Mouse (Mus musculus): ENCODE measurements around the gene Nbr1.
A peak's percentile ranks its signal among the peaks of the same experiment; 100 is the strongest.
"Not testable (repeated sequence)": the region's sequence is repeated elsewhere in the genome, so short reads cannot be mapped to it uniquely, and the experiment has no call there.

Gene Nbr1

GRCm38 (mm10) chr11:101582054-101583035 is 30.4 kb downstream of the Nbr1 start, which contains the start of gene Tmem106a:
Gene Tmem106a (plus strand): TSS chr11:101582242.
- peak; percentile 67 for DNase-seq (ENCODE audit: low spot score)

DNA sequence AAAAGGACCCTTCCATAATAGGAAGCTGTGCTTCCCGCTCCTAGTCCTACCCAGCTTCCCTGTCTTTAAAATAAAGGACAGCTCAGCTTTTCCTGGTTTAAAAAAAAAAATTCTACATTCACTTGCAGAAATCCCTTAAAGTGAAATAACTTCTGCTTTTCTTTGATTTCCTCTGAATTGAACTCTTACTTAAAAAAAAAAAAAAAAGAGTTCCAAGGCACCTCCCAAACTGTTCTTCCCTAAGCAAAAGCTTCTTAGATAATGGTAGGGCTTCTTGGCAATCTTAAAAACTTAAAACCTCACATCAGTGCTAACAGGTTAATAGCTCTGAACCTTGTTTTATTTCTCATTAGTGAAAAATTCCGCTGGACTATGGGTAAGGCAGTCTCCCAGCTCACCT is 31.3 kb downstream of the Nbr1 start:
- no peak for DNase-seq (ENCODE audit: low spot score)

- not testable (repeated sequence) for DNase-seq (ENCODE audit: low spot score)
These were observed 33.1 kb downstream of the Nbr1 start for GRCm38 (mm10) chr11:101585031-101585430.

DNA sequence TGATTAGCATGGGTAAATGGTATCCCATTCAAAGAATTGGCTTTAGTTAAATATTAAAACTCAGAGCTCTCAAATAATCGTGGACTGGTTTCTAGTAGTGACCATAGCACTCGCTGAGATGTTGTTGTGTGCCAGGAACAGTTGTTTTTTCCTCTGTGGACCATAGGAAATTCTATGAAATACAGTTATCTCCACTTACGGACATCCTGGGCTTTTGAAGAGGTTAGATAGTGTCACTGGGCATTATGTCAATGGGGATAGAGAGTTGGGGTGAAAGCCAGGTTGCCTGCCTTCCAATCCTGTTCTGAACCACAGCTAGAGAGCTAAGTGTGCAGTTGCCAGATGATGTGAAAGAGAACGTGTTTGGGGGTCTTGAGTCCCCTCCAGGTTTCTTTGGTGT is 33.9 kb downstream of the Nbr1 start:
- no peak for DNase-seq (ENCODE audit: low spot score)

DNA sequence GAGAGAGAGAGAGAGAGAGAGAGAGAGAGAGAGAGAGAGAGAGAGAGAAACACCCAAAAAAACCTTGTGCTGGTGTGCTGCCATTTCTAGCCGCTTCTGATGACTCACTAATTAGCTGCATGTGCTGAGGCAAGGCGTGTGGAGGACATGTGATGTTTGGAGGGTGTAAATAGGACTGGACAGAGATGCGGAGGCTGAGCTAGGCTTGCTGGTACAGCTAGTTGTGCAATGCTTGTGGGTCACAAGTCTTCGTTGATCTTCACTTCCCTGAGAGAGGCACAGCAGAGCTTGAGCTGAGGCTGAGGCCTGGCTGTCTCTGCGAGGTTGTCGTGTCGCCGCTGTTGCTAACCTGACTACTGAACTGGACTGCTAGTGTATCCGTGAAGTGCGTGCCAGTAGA is 35.7 kb downstream of the Nbr1 start:
- DNase-seq (ENCODE audit: low spot score): no peak

DNA sequence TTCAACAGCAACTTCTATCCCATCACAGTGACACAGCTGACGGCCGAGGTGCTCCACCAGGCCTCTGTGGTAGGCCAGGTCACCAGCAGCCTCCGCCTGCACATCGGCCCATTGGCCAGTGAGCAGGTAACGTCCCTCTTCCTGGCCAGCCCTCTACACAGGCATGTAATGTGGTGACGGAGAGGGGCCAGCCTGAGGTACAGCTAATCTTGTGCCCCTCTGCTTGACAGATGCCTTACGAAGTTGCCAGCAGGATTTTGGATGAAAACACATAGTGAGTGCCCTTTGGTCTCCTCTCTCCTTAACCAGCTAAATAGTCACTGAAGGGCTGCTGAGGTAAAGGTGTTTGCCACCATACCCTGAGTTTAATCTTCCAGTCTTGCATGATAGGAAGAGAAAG is 36.9 kb downstream of the Nbr1 start:
- DNase-seq (ENCODE audit: low spot score): no peak

DNA sequence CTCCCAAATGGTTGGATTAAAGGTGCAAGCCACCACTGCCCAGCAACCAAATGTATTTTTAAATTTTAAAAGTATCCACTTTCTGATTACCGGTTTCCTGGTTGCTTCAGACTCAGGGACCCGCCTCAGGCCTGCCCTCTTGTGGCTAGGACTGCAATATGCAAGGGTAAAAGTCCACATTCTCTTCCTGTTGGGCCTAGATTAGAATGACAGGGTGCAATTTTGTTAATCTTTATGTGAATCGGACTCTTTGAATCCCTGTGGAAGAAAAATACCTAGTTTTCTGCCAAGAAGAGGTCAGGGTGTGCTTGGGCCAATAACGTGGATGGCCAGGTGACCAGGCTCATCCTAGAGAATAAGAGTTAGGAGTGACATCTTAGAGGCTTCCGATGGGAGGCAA is 37.5 kb downstream of the Nbr1 start:
- DNase-seq (ENCODE audit: low spot score): peak; percentile 25

- no peak for DNase-seq (ENCODE audit: low spot score)
These were observed 38.2 kb downstream of the Nbr1 start for GRCm38 (mm10) chr11:101589989-101590624.

GRCm38 (mm10) chr11:101599156-101599555 is 47.2 kb downstream of the Nbr1 start, which contains the start of gene Gm11634:
Gene Gm11634 (minus strand): TSS chr11:101599256.
- no peak for DNase-seq (ENCODE audit: low spot score)

GRCm38 (mm10) chr11:101602491-101602890 is 50.5 kb downstream of the Nbr1 start:
- peak; percentile 56 for DNase-seq (ENCODE audit: low spot score)

DNA sequence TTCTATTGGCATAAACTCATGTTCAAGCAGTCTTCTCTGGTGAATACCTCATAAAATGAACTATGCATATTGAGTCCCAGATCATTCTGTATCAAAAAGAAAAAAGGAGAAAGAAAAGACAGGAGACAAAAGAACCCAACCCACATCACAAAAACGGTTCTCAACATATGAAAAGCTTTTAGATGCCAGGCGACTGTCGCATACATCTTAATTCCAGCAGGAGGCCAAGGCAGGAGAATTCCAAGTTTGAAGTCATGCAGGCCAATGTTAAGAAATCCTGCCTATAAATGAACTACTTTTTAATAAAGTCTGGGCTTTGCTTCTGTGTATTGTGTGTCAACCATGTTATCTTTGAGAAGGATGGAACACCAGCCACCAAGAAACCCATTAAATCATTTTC is 52.2 kb downstream of the Nbr1 start:
- no peak for DNase-seq (ENCODE audit: low spot score)

DNA sequence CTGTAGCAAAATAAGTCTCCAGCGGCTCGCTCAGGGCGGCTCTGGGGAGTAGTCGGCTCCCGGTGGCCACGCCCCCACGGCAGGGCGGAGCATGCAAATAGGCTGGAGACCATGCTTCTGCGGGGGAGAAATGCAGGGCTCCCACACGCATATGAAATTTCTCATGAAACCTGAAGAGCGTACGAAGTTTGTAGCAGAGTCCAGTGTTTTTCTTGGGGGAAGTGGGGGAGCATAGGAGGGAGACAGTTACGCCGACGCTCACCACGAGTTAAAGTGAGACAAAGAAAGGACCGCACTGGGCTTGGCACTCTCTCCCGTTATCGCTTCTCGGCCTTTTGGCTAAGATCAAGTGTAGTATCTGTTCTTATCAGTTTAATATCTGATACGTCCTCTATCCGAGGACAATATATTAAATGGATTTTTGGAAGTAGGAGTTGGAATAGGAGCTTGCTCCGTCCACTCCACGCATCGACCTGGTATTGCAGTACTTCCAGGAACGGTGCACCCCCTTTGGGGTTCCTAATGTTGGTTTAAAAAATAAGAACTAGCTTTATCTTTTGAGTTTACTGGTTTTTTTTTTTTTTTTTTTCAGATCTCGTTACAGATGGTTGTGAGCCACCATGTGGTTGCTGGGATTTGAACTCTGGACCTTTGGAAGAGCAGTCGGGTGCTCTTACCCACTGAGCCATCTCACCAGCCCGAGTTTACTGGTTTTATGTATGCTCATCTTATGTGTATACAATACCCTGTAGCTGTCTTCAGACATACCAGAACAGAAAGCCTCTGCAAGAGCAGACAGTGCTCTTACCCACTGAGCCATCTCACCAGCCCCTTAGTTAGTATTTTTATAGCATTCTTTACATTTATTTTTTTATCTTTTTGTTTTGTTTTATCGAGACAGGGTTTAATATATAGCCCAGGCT is 52.8 kb downstream of the Nbr1 start:
- peak; percentile 79 for DNase-seq (ENCODE audit: low spot score)

GRCm38 (mm10) chr11:101607134-101607533 is 55.2 kb downstream of the Nbr1 start:
- not testable (repeated sequence) for DNase-seq (ENCODE audit: low spot score)

DNA sequence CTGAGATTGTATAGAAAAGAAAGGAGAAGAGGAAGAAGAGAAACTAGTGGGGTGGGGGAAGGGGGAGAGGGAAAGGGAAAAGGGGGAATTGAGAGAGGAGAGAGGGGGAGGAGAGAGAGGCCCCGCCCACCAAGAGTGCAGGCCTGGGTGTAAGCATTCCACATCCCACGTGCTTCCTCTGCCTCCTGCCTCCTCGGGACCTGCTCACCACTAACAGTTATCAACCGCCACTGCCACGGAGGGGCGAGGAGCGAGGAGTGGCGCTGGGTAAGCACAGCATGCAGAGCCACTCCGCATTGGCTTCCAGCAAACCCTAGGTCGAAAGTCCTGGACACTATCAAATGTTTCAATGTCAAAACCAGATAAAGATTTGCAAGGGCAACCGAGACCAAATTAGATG is 58.5 kb downstream of the Nbr1 start:
- no peak for DNase-seq (ENCODE audit: low spot score)

DNA sequence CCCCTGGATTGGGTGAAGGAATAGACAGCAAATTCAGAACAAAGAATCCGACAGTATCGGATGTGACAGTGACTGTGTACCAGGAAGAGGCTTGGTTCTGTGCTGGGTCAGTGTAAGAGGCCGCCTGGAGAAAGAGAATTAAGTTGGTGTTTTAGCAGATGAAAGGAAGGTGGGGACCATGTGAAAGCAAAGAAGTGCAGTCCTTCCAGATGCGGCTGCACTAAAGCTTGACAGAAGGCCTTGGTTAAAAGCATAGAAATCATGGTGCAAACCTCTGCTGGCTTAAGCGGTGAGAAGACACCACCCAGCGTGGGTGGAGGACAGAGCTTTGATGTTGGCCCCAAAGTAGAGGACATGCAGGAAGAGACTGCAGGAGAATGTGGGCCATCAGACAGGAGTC is 61.6 kb downstream of the Nbr1 start:
- DNase-seq (ENCODE audit: low spot score): no peak

- no peak for DNase-seq (ENCODE audit: low spot score)
These were observed 62.2 kb downstream of the Nbr1 start for GRCm38 (mm10) chr11:101614116-101614515.

DNA sequence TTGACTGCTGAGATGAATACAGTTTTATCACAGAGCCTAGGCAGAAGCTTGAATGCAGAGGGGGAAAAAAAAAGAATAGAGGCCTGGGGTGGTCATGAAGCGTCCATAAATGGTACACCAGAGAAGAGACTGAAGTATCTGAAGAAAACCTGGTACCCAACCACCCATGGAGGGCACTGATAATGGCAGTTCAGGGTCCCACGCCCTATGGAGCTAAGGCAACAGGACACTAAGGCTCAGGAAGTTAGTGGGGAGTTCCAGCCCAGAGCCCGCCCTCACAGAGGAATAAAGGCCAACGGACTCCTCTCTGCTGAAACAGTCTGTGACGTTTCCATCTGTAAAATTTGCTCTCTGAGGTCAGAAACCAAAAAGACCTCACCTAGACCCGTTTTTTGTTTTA is 63.4 kb downstream of the Nbr1 start:
- no peak for DNase-seq (ENCODE audit: low spot score)

GRCm38 (mm10) chr11:101616104-101616503 is 64.2 kb downstream of the Nbr1 start:
- DNase-seq (ENCODE audit: low spot score): no peak

DNA sequence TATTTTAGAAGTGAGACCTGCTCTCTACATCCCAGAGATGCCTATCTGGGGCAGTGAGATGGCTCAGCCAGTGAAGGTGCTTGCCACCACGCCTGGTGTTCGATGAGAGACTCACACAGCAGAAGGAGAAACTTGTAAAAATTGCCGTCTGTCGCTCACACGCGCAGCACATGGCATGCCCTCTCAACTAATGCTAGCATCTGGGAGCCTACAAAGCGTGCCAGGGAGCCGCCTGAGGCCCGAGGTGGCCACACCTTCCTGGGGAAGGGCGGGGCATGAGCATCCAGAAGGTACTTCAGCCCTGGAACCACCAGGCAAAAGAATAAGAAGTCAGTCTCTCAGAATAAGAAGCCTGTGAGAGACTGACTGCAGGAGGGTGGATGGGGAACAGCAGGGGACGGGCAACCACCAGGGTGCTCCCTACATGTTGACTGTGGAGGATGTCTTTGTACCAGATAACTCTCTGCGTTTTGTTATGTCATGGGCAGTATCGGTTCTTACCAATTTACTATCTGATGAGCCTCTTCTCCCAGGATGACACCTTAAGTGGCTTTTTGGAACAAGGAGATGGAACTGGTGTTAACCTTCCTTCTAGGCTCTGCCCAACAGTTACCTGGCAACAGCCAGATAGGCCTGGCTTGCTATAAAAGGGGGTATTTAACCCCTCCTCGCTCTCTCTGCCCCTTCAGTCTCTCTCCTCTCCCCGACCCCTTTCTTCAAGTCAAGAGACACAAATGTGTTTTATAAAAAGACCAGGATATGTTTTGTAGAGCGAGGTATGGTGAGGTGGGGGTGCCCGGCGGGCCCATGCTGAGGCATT is 65.2 kb downstream of the Nbr1 start:
- DNase-seq (ENCODE audit: low spot score): no peak

- peak; percentile 43 for DNase-seq (ENCODE audit: low spot score)
These were observed 65.9 kb downstream of the Nbr1 start for GRCm38 (mm10) chr11:101617849-101618248.

- no peak for DNase-seq (ENCODE audit: low spot score)
These were observed 66.6 kb downstream of the Nbr1 start for GRCm38 (mm10) chr11:101618596-101618995.
